Mouse (Mus musculus) forebrain, embryonic 16.5 days (tissue): Measurements from ENCODE around the gene Hoxc4. TPM values are rescaled to one million over a fixed set of nuclear protein-coding genes. Genes with fewer than 3 reads are reported as not detected.

ENCODE experiments used
- ATAC-seq: fragments of 200-750 bp; cut with Nextera tagmentation; 2 replicates; pipeline ENCODE4 v1.8.0; 2017; ENCODE audit warnings: mild to moderate bottlenecking, moderate library complexity
- H3K27ac ChIP-seq: fragments of 300-500 bp; sonication (generic); 2 replicates; pipeline ENCODE4 v1.5.1; 2014; ENCODE audit warnings: low read length, control low read depth
- H3K27me3 ChIP-seq: fragments of 300-500 bp; sonication (generic); replicated peaks from 2 replicates; pipeline ENCODE4 v1.6.1; 2014; ENCODE audit warnings: low read length; ENCODE audit not compliant: control insufficient read depth, insufficient read depth
- H3K36me3 ChIP-seq: fragments of 300-500 bp; sonication (generic); 2 replicates; pipeline ENCODE4 v1.6.1; 2014; ENCODE audit not compliant: control insufficient read depth, insufficient read depth
- H3K4me1 ChIP-seq: fragments of 300-500 bp; sonication (generic); replicated peaks from 2 replicates; pipeline ENCODE4 v1.6.1; 2014; ENCODE audit warnings: low read length; ENCODE audit not compliant: control insufficient read depth, insufficient read depth
- H3K4me2 ChIP-seq: fragments of 300-500 bp; sonication (generic); 2 replicates; pipeline ENCODE4 v1.6.1; 2014; ENCODE audit warnings: mild to moderate bottlenecking, low read length, control low read depth
- H3K4me3 ChIP-seq: fragments of 300-500 bp; sonication (generic); replicated peaks from 2 replicates; pipeline ENCODE4 v1.5.1; 2014; ENCODE audit warnings: mild to moderate bottlenecking, low read length, control low read depth
- H3K9ac ChIP-seq: fragments of 300-500 bp; sonication (generic); replicated peaks from 2 replicates; pipeline ENCODE4 v1.6.1; 2014; ENCODE audit warnings: low read depth, low read length, control low read depth
- H3K9me3 ChIP-seq: fragments of 300-500 bp; sonication (generic); 2 replicates; pipeline ENCODE4 v1.6.1; 2016; ENCODE audit warnings: low read length; ENCODE audit not compliant: control insufficient read depth
- WGBS: fragments of 180-500 bp; shearing (Covaris S2); extraction: QIAGEN DNeasy Blood & Tissue Kit; methylation state at CpG from one replicate; pipeline ENCODE4 v1.1.7; 2014; 5-methylcytosine and 5-hydroxymethylcytosine counted together
- polyA plus RNA-seq: library from polyadenylated mRNA; unstranded; fragments of >200 nt; fragmentation: Nextera tagmentation; extraction: Ambion mirVana; gene quantifications from 2 replicates; pipeline ENCODE4 v1.2.1, GENCODE M21; 2015

The Hoxc4 gene
- polyA plus RNA-seq, 1 experiment from 2014 or later: not detected

- Histone ChIP-seq H3K27me3 (peaks cover 86% of the 10 kb centered on the region), H3K4me3 (no peak overlapping the region), H3K4me1 (no peaks in the 10 kb centered on the region), H3K27ac (no peak overlapping the region), H3K36me3 (no peaks in the 10 kb centered on the region), H3K9me3 (no peaks in the 10 kb centered on the region), H3K4me2 (no peak overlapping the region), H3K9ac (no peak overlapping the region)
- ATAC-seq: no peak
- under 1% methylated on average over 30 of the region's 30 CpGs for WGBS
Measured at GRCm38 (mm10) chr15:103061131-103061825, 42.5 kb downstream of the Hoxc4 start.

- H3K36me3 ChIP-seq: no peaks in the 10 kb centered on the region
- H3K4me3 ChIP-seq: no peak overlapping the region
- no peaks in the 10 kb centered on the region for H3K9me3 ChIP-seq
- 3% methylated on average over 2 of the region's 2 CpGs for WGBS
- ATAC-seq: no peak
- H3K27ac ChIP-seq: no peak overlapping the region
- H3K27me3 ChIP-seq: peaks cover 86% of the 10 kb centered on the region
- no peaks in the 10 kb centered on the region for H3K4me1 ChIP-seq
- no peak overlapping the region for H3K4me2 ChIP-seq
- no peak overlapping the region for H3K9ac ChIP-seq
Measured at GRCm38 (mm10) chr15:103061988-103062387, 43.3 kb downstream of the Hoxc4 start.

GRCm38 (mm10) chr15:103065642-103066041 lies 46.9 kb downstream of the Hoxc4 start:
- Histone ChIP-seq H3K4me2 (no peak overlapping the region), H3K27me3 (peaks cover 92% of the 10 kb centered on the region), H3K36me3 (no peaks in the 10 kb centered on the region), H3K4me3 (no peak overlapping the region), H3K9ac (no peak overlapping the region), H3K9me3 (no peaks in the 10 kb centered on the region), H3K27ac (no peak overlapping the region), H3K4me1 (no peaks in the 10 kb centered on the region)
- ATAC-seq: no peak
- 41% methylated on average over 7 of the region's 7 CpGs for WGBS

- Histone ChIP-seq H3K4me2 (no peak overlapping the region), H3K9me3 (no peaks in the 10 kb centered on the region), H3K4me3 (no peak overlapping the region), H3K9ac (no peak overlapping the region), H3K36me3 (no peaks in the 10 kb centered on the region), H3K27ac (no peak overlapping the region), H3K4me1 (no peaks in the 10 kb centered on the region), H3K27me3 (peaks cover 89% of the 10 kb centered on the region)
- 74% methylated on average over 4 of the region's 4 CpGs for WGBS
- no peak for ATAC-seq
Measured at GRCm38 (mm10) chr15:103067701-103068100, 49.0 kb downstream of the Hoxc4 start.

GRCm38 (mm10) chr15:103069173-103069572 lies 50.4 kb downstream of the Hoxc4 start:
- Histone ChIP-seq H3K27ac (no peak overlapping the region), H3K9ac (no peak overlapping the region), H3K27me3 (peaks cover 74% of the 10 kb centered on the region), H3K4me1 (no peaks in the 10 kb centered on the region), H3K9me3 (no peaks in the 10 kb centered on the region), H3K36me3 (no peaks in the 10 kb centered on the region), H3K4me2 (no peak overlapping the region), H3K4me3 (no peak overlapping the region)
- no peak for ATAC-seq
- 1% methylated on average over 18 of the region's 18 CpGs for WGBS

GRCm38 (mm10) chr15:103071266-103071665 lies 52.5 kb downstream of the Hoxc4 start:
- Histone ChIP-seq H3K4me2 (no peak overlapping the region), H3K9ac (no peak overlapping the region), H3K27ac (no peak overlapping the region), H3K4me1 (no peaks in the 10 kb centered on the region), H3K36me3 (no peaks in the 10 kb centered on the region), H3K27me3 (peaks cover 65% of the 10 kb centered on the region), H3K4me3 (no peak overlapping the region), H3K9me3 (no peaks in the 10 kb centered on the region)
- no peak for ATAC-seq
- WGBS: 53% methylated on average over 5 of the region's 5 CpGs

GRCm38 (mm10) chr15:103074663-103075415 lies 56.1 kb downstream of the Hoxc4 start:
- Histone ChIP-seq H3K4me2 (no peak overlapping the region), H3K9me3 (no peaks in the 10 kb centered on the region), H3K9ac (no peak overlapping the region), H3K27me3 (peaks cover 41% of the 10 kb centered on the region), H3K36me3 (no peaks in the 10 kb centered on the region), H3K4me3 (no peak overlapping the region), H3K27ac (no peak overlapping the region), H3K4me1 (no peaks in the 10 kb centered on the region)
- WGBS: 61% methylated on average over 11 of the region's 11 CpGs
- ATAC-seq: no peak

GRCm38 (mm10) chr15:103077673-103078072 lies 58.9 kb downstream of the Hoxc4 start:
- Histone ChIP-seq H3K36me3 (no peaks in the 10 kb centered on the region), H3K4me3 (no peak overlapping the region), H3K4me2 (no peak overlapping the region), H3K4me1 (no peaks in the 10 kb centered on the region), H3K27ac (no peak overlapping the region), H3K27me3 (peaks cover 28% of the 10 kb centered on the region), H3K9ac (no peak overlapping the region), H3K9me3 (no peaks in the 10 kb centered on the region)
- no peak for ATAC-seq
- WGBS: 84% methylated on average over 2 of the region's 2 CpGs

- WGBS: 58% methylated on average over 4 of the region's 4 CpGs
- Histone ChIP-seq H3K4me2 (no peak overlapping the region), H3K27me3 (peaks cover 54% of the 10 kb centered on the region), H3K4me1 (peaks cover 20% of the 10 kb centered on the region), H3K9me3 (no peaks in the 10 kb centered on the region), H3K4me3 (no peak overlapping the region), H3K36me3 (no peaks in the 10 kb centered on the region), H3K9ac (no peak overlapping the region), H3K27ac (no peak overlapping the region)
- ATAC-seq: no peak
Measured at GRCm38 (mm10) chr15:103082622-103083021, 63.9 kb downstream of the Hoxc4 start.
